Mouse (Mus musculus) bone marrow macrophage, adult 2 months (primary cell): ENCODE results near the gene Skiv2l. TPM values are rescaled to one million over a fixed set of nuclear protein-coding genes. Genes with fewer than 3 reads are reported as not detected.

Experiments used
- H3K27ac ChIP-seq: 2 replicates; pipeline ENCODE4 v1.5.1; 2012; ENCODE audit warnings: low read depth, low read length; ENCODE audit not compliant: insufficient read depth
- H3K4me1 ChIP-seq: 2 replicates; pipeline ENCODE4 v1.6.1; 2012; ENCODE audit warnings: low read length; ENCODE audit not compliant: control insufficient read depth, insufficient read depth
- H3K4me3 ChIP-seq: 2 replicates; pipeline ENCODE4 v1.5.1; 2012; ENCODE audit warnings: mild to moderate bottlenecking, low read length, moderate library complexity; ENCODE audit not compliant: insufficient read depth
- CTCF ChIP-seq: IDR thresholded peaks from 2 replicates; pipeline ENCODE4 v1.5.1; 2012; ENCODE audit warnings: low read depth, mild to moderate bottlenecking, low read length, moderate library complexity
- POLR2A ChIP-seq: IDR thresholded peaks from 2 replicates; pipeline ENCODE4 v1.6.1; 2012; ENCODE audit warnings: mild to moderate bottlenecking, low read depth, low read length, borderline replicate concordance
- polyA plus RNA-seq: library from polyadenylated mRNA; stranded (reverse); fragments of >200 nt; gene quantifications from 2 replicates; pipeline ENCODE4 v1.2.4, GENCODE M21; 2012; ENCODE audit not compliant: missing spikeins, insufficient read depth, insufficient read length

The Skiv2l gene
- polyA plus RNA-seq, 1 experiment: 37.8 TPM

DNA sequence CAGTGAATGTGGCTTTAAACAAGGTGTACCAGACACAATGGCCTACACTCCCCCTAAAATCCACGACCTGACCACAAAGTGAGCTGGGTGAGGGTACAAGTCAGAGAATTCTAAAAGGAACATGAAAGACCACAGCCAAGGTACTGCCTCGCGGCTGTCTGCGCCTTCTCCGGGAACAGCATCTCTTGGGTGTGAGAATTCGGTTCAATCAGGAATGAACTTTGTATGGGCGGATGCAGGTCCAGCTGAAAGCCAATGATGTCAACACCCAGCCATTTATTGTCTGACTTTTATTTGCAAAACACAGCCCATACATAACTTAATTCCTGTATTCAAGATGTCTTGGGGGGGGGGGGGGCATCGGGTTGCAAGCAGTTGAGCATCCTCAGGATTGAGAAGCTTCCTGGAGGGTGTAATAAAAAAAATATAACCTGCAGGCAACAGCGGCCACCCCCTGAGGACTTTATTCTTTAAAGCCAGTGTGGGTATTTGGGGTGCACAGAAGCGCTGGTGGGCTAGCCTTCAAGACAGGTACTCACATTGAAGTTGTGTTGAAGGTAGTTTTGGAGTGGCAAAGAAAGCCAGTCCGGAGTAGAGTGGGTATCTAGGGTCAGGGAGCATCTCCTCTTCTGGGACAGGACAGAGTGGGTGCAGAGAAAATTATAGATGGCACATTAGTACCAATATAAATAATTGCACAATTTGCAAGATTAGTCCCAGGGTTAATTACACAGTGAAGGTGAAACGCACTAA lies 43.2 kb upstream of the Skiv2l start:
- TF ChIP-seq POLR2A (no peak), CTCF (no peak)
- peak overlapping the region; percentile 57; the same call in 1 of the 2 replicates for H3K4me3 ChIP-seq
- H3K4me1 ChIP-seq: peaks cover 10% of the 10 kb centered on the region
- peak overlapping the region; percentile 70 for H3K27ac ChIP-seq

DNA sequence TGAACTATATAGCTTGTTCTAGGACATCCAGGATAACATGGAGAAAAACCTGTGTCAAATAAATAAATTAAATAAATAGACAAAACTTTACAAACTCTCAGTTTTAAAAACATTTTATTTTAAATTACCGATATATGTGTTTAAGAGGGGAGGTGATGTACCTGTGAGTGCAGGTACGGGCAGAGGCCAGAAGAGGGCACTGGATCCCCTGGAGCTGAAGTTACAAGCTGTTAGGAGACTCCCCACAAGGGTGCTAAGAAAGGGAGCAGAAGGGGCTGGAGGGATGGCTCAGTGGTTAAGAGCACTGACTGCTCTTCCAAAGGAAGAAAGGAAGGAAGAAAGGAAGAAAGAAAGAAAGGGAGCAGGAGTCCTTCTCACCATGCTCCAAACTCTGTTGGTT lies 41.4 kb upstream of the Skiv2l start:
- no peak overlapping the region for H3K4me3 ChIP-seq
- peaks cover 15% of the 10 kb centered on the region for H3K4me1 ChIP-seq
- TF ChIP-seq POLR2A: no peak
- no peak overlapping the region for H3K27ac ChIP-seq

- Histone ChIP-seq H3K27ac (no peak overlapping the region), H3K4me1 (peaks cover 12% of the 10 kb centered on the region), H3K4me3 (no peak overlapping the region)
- TF ChIP-seq POLR2A (no peak), CTCF (no peak)
These were observed 40.2 kb upstream of the Skiv2l start for GRCm38 (mm10) chr17:34890074-34890743.

DNA sequence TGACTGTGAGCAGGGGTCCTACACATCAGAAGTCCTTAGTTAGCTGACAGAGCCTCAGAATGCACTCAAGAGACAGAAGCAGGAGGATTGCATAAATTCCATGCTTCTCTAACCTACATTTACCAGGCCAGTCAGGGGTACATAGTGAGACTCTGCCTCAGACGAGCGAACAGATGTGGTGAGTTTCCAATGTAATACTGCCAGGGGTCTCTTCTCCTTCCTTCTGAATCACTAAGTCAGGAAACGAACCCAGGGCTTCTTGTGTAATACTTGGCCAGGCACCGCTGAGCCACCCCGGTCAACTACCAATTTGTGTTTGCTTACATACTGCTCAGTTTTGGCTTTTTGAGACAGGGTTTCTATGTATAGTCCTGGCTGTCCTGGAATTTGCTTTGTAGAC lies 37.9 kb upstream of the Skiv2l start:
- no peak for TF ChIP-seq CTCF
- TF ChIP-seq POLR2A: no peak
- Histone ChIP-seq H3K4me1 (peaks cover 16% of the 10 kb centered on the region), H3K4me3 (no peak overlapping the region), H3K27ac (no peak overlapping the region)

- H3K4me1 ChIP-seq: peaks cover 19% of the 10 kb centered on the region
- TF ChIP-seq POLR2A: no peak
- no peak for TF ChIP-seq CTCF
- no peak overlapping the region for H3K4me3 ChIP-seq
- no peak overlapping the region for H3K27ac ChIP-seq
These were observed 35.6 kb upstream of the Skiv2l start for GRCm38 (mm10) chr17:34885615-34886014.

DNA sequence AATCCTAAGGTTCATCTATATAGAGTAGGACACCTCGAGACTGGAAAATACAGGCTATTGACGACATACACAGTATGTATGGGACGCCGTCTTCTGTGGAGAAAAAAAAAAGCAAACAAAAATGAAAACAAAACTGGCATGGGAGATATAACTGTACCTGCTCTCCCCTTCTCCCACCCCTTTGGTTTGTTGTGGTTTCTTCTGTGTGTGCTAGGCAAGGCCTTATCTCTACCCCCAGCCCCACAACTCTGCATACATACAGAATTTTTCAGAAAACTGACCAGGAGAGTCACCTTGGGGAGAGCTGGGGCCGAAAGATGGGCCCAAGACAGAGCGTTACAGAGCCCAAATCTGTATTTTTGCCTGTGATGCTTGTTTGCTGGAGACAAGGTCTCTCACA lies 34.7 kb upstream of the Skiv2l start:
- no peak for TF ChIP-seq CTCF
- TF ChIP-seq POLR2A: no peak
- Histone ChIP-seq H3K4me1 (peaks cover 22% of the 10 kb centered on the region), H3K27ac (no peak overlapping the region), H3K4me3 (no peak overlapping the region)

DNA sequence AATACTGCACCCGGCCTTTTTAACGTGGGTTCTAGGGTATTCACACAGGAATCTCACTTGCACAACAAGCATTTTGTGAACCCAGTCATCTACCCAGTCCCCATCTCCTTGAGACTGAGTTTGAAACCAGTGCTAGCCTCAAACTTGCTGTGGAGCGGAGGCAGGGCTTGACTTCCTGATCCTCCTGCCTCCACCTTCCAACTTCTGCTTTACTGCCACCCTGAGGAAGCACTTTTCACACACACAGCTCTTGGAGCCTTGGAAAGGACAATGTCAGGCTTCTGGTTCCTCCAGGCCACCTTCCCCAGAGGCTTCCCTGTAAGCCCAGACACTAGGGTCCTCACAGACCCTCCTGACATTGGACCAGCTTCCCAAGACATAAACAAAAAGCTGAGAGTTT lies 33.3 kb upstream of the Skiv2l start:
- Histone ChIP-seq H3K4me1 (peaks cover 28% of the 10 kb centered on the region), H3K4me3 (no peak overlapping the region), H3K27ac (peak overlapping the region; percentile 26; the same call in 1 of the 2 replicates)
- no peak for TF ChIP-seq CTCF
- no peak for TF ChIP-seq POLR2A

- Histone ChIP-seq H3K27ac (peak within 1 kb of the TSS; percentile 22), H3K4me1 (peaks cover 21% of the 10 kb centered on the region), H3K4me3 (no peak within 1 kb of the TSS)
- TF ChIP-seq CTCF (no peak), POLR2A (no peak)
These were observed 31.8 kb upstream of the Skiv2l start, which contains the start of gene Gm20547 for GRCm38 (mm10) chr17:34881683-34882310. TSS of gene Gm20547 (minus strand) at chr17:34882042.

DNA sequence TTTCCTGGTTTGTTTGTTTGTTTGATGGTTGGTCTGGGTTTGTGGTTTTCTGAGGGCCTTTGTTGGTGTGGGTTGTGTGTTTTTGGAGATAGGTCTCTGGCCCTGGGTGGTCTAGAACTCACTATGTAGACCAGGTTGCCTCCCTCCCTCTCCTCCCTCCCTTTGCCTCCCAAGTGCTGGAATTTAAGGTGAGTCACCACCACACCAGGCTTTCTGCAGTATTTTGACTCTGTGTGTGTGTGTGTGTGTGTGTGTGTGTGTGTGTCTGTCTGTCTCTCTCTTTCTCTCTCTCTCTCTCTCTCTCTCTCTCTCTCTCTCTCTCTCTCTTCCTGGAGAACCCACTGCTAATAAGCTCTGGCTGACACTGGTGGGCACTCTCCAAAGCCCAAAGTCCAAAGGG lies 31.2 kb upstream of the Skiv2l start:
- TF ChIP-seq CTCF (no peak), POLR2A (no peak)
- Histone ChIP-seq H3K27ac (no peak overlapping the region), H3K4me3 (no peak overlapping the region), H3K4me1 (peaks cover 21% of the 10 kb centered on the region)

GRCm38 (mm10) chr17:34879336-34879879 lies 29.4 kb upstream of the Skiv2l start, which contains the start of gene Zbtb12:
TSS of gene Zbtb12 (plus strand) at chr17:34879483.
- TF ChIP-seq POLR2A: no peak
- no peak for TF ChIP-seq CTCF
- no peak within 1 kb of the TSS for H3K4me3 ChIP-seq
- H3K27ac ChIP-seq: no peak within 1 kb of the TSS
- H3K4me1 ChIP-seq: peaks cover 21% of the 10 kb centered on the region
